Mouse (Mus musculus): ENCODE measurements around the gene Psg27. TPM values are rescaled to one million over a fixed set of nuclear protein-coding genes. Genes with fewer than 3 reads are reported as not detected.

Gene Psg27
- polyA plus RNA-seq, 1 experiment from 2014 or later: not detected

DNA sequence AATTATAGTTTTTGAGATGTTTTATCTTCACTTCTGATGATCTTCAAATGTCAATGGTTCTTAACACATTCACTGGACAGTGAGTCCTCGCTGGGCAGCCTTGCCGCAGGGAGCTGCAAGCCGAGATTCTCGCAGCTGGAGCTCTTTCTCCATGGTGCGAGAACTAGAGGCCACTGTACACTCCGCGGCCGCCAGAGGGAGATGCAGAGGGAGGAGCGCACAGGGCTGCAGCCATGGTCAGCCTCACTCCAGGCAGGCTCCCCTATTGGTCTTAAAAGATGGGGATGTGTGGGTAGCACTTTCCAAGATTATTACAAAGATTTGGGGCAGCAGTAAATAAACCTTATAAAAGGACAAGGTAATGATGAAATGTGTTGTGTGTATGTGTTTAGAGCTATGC lies 55.6 kb downstream of the Psg27 start:
- Histone ChIP-seq H3K36me3 (ENCODE audit: control insufficient read depth, insufficient read depth, low read length) (no peaks in the 10 kb centered on the region), H3K27me3 (ENCODE audit: control insufficient read depth, insufficient read depth, low read length) (no peaks in the 10 kb centered on the region), H3K4me3 (ENCODE audit: low read depth, low read length) (no peak overlapping the region), H3K9me3 (ENCODE audit: control insufficient read depth, low read length) (no peaks in the 10 kb centered on the region), H3K27ac (ENCODE audit: low read depth, low read length) (no peak overlapping the region), H3K4me2 (ENCODE audit: low read depth) (no peak overlapping the region), H3K4me1 (ENCODE audit: control insufficient read depth, insufficient read depth, low read length) (no peaks in the 10 kb centered on the region), H3K9ac (ENCODE audit: low read length) (no peak overlapping the region)
- ATAC-seq (ENCODE audit: insufficient read depth, low FRiP score, low TSS enrichment) (no peak), DNase-seq (ENCODE audit: low spot score) (no peak)
- 28% methylated on average over 9 of the region's 9 CpGs for WGBS

Other genes with a start within 250 kb of the Psg27 start
- not detected in 2 replicates for gene Psg18, start 212.3 kb downstream of the Psg27 start, polyA plus RNA-seq (2014; fragmentation: Nextera tagmentation; extraction: Ambion mirVana)
- gene Psg28, start 135.3 kb downstream of the Psg27 start, polyA plus RNA-seq (2014; fragmentation: Nextera tagmentation; extraction: Ambion mirVana): not detected in 2 replicates
- gene Psg26, start 83.1 kb downstream of the Psg27 start, polyA plus RNA-seq (2014; fragmentation: Nextera tagmentation; extraction: Ambion mirVana): not detected in 2 replicates
- gene Psg25, start 35.0 kb downstream of the Psg27 start, polyA plus RNA-seq (2014; fragmentation: Nextera tagmentation; extraction: Ambion mirVana): not detected in 2 replicates
- gene Psg23, start 49.2 kb upstream of the Psg27 start, polyA plus RNA-seq (2014; fragmentation: Nextera tagmentation; extraction: Ambion mirVana): not detected in 2 replicates
- not detected in 2 replicates for gene Psg21, start 89.4 kb upstream of the Psg27 start, polyA plus RNA-seq (2014; fragmentation: Nextera tagmentation; extraction: Ambion mirVana)
- not detected in 2 replicates for gene Psg20, start 118.9 kb upstream of the Psg27 start, polyA plus RNA-seq (2014; fragmentation: Nextera tagmentation; extraction: Ambion mirVana)
- gene Psg22, start 150.8 kb upstream of the Psg27 start, polyA plus RNA-seq (2014; fragmentation: Nextera tagmentation; extraction: Ambion mirVana): not detected in 2 replicates
- gene Psg19, start 231.2 kb upstream of the Psg27 start, polyA plus RNA-seq (2014; fragmentation: Nextera tagmentation; extraction: Ambion mirVana): not detected in 2 replicates